Mouse (Mus musculus) heart, postnatal 14 days (tissue): ENCODE results near the gene Maz. TPM values are rescaled to one million over a fixed set of nuclear protein-coding genes. Genes with fewer than 3 reads are reported as not detected.

Experiments used
- DNase-seq, 2 experiments: peaks; one replicate each; pipeline ENCODE4 v3.0.0; 2021 to 2022
- intact Hi-C: fragments of 180-260 bp; cut with DNase I; formaldehyde crosslinking; loops from one replicate; pipeline ENCODE4 v1.15.1; 2025
- long read RNA-seq, 2 experiments: library from polyadenylated mRNA; stranded (forward); transcript quantifications; one replicate each; pipeline ENCODE4 v2.0.0; 2021
- total RNA-seq, 2 experiments: library from RNA; stranded (reverse); gene quantifications; 2 replicates each; pipeline ENCODE4 v1.2.3; 2021

Gene Maz
- total RNA-seq, result 10 to 100 TPM; 81.8 to 91.3 TPM
- long read RNA-seq, experiment 1, transcript Maz-203 (6 exons, 2,650 nt), result minor isoform, 11 of 125 reads
- long read RNA-seq, experiment 1, transcript Maz-201 (5 exons, 2,347 nt), result major isoform, 57 of 125 reads
- long read RNA-seq, experiment 1, partial matches to known transcripts, result 18 of 125 reads
- long read RNA-seq, experiment 1, other reads (novel, unspliced or antisense), result 36 of 125 reads
- long read RNA-seq, experiment 2, transcript Maz-203 (6 exons, 2,650 nt), result minor isoform, 6 of 74 reads
- long read RNA-seq, experiment 2, transcript Maz-201 (5 exons, 2,347 nt), result major isoform, 37 of 74 reads
- long read RNA-seq, experiment 2, partial matches to known transcripts, result 9 of 74 reads
- long read RNA-seq, experiment 2, other reads (novel, unspliced or antisense), result 20 of 74 reads

GRCm38 (mm10) chr7:127026984-127027726, at the start of gene Maz:
Maz (minus strand) TSS chr7:127027037.
- DNase-seq, result peak; percentile 99
- intact Hi-C loops, result no loop called here

DNA sequence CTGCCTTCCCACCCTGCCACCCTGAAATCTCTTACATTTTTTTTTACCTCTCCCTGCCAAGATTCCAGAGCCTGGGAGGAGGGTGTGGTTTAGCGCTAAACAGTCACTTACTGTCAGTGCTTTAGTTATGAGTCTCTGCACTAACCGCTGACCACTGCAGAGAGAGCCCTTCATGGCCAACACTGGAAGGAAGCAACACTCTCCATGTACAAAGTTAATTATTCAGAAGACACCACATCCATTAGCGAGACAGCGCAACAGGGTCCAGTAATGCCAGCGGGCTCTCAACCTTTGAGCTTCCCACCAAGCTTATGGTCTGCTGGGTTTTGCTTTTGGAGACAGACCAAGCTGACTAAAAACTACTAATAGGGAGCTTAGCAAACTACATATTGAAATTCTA, 49.4 kb upstream of the Maz start:
- no peak for DNase-seq
- intact Hi-C loops, result no loop called here

DNA sequence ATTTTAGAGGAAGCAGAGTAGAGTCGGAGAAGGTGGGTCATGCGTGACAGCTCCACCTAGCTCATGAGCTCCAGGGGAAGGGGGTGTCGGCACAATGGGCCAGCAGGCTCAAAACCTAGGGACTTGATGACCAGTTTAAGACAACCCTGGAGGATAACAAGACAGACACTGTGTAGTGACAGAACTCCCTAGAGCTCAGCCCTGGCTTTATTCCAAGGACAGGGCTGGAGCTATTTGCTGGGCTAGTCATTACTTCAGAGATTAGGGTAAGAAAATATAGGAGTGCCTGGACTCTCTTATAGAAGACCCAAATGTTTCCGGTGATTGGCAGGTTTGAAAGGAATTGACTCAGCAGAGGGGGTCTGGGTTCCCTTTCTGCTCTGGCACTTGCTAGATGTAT, 46.4 kb upstream of the Maz start:
- peak; percentile 7 to 35 for DNase-seq
- intact Hi-C loops, result no loop called here

DNA sequence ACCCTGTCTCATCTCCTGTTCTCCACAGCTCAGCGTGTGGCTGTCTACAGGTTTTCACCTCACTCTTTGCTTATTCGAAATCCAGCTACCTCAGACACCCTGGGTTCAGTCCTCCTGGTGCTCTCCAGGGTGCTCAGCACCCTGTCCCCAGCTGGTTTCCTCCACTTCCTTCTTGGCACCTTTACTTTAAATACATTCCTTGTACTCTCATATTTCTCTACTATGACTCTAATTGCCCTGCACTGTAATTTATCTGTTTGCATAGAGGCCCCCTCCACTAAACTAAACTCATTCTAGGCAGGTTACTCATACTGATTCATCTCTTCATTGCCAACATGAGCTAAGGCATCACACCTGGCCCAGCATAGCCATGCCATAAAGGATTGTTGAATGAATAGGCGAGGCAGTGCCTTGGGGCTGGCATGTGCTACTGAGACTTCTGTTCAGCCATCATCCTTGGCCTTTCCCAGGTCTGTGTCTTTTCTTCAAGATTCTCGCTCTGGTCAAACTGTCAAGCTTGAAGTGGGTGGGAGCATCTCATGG, 44.1 kb upstream of the Maz start:
- DNase-seq, result no peak
- intact Hi-C loops, result no loop called here

GRCm38 (mm10) chr7:127066317-127066716, 39.5 kb upstream of the Maz start:
- intact Hi-C loops, result no loop called here
- no peak for DNase-seq

DNA sequence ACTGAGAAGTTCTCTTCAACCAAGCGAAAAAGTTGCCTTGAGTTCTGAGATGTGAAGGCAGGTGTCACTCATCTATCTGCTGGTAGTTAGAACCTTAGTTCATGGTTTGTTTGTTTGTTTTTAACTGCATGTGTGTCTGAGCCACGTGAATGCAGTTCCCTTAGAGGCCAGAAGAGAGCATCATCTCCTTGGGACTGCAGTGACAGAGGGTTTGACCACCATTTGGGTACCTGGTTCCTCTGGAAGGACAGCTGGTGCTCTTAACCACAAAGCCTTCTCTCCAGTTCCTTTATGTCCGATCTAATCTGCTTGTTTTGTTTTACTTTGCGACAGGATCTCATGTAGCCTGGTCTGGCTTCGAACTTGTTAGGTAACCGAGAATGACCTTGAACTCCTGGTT, 38.7 kb upstream of the Maz start:
- intact Hi-C loops, result no loop called here
- no peak for DNase-seq

DNA sequence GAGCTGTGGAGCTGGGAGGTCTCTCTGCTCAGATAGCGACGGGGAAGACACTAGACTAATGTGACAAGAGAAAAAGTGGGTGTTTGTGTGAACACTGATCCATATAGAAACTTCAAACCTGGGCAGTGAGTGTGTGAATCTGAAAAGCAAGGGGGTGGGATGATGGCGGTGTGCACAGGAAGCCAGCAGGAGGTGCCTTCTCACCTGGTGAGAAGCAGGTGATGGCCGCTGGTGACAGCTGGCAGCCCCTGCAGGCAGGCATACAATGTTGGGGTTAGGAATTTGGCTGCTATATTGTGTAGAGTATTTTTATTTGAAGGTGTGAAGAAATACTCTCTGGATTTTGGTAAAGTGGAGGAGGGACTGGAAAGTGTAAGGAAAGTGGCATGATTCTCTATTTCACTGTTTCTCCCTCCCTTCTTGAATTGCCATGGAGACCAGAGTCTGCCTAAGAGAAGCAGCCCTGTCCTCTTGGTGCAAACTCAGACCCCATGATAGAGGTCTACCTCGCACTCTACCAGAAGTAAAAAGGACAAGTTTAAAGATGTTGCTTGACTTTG, 28.3 kb upstream of the Maz start:
- intact Hi-C loops, result no loop called here

GRCm38 (mm10) chr7:127041851-127042672, 15.2 kb upstream of the Maz start, which contains the start of gene Kif22:
Kif22 (minus strand) TSS chr7:127042471.
- DNase-seq, result peak; percentile 90 to 93
- intact Hi-C loops, result loop anchor here (5.0 kb wide), 1 partner anchor 60 kb away; no protein-coding TSS in a partner anchor

More for the DNA sequence above, 28.3 kb upstream of the Maz start:
- no peak for DNase-seq

GRCm38 (mm10) chr7:127031244-127031643, 4.4 kb upstream of the Maz start:
- no peak for DNase-seq
- intact Hi-C loops, result no loop called here

- intact Hi-C loops, result no loop called here
- no peak for DNase-seq
These were observed 3.3 kb upstream of the Maz start for GRCm38 (mm10) chr7:127030172-127030571.

DNA sequence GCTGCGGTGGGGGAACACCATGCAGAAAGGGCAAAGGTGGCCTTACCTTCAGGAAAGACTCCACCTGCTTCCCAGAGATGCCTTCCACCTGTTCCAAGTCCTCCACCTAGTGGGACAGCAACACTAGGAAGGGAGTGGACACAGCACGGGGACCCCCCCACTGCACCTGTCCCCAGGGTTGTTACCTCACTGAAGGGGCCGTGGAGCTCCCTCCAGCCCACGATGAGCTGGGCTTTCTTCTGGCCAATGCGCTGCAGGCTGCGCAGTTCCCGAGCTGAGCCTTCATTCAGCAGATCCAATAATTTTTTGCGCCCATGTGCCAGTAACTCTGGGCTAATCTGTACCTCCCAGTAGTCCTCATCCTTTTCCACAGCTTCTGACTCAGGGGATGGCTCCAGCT, 1.0 kb upstream of the Maz start:
- intact Hi-C loops, result no loop called here
- no peak for DNase-seq

DNA sequence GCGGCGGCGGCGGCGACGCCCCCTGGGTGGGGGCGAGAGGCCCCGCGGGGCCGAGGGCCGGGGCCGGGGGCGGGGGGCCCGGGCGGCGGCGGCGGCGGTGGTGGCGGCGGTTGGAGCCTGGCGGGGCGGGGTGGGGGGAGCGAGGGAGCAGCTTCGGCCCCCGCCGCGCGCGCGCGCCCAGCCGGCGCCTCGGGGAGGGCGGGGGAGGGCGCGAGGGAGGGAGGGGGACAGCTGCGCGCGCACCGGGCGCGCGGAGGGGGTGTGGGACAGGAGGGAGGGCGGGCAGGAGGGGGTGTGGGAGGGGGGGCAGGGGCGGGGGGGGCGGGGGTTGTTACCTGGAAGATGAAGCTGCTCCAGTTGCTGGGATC, 237 bp downstream of the Maz start:
- intact Hi-C loops, result no loop called here
- peak in 1 of 2 experiments; percentile 91 for DNase-seq

GRCm38 (mm10) chr7:127026161-127026600, 656 bp downstream of the Maz start:
- intact Hi-C loops, result no loop called here
- DNase-seq, result peak in 1 of 2 experiments; percentile 68

GRCm38 (mm10) chr7:127025556-127026160, 1.2 kb downstream of the Maz start:
- intact Hi-C loops, result no loop called here
- DNase-seq, result peak; percentile 61 to 66

- peak; percentile 80 for DNase-seq
- intact Hi-C loops, result no loop called here
These were observed 1.9 kb downstream of the Maz start for GRCm38 (mm10) chr7:127024755-127025555.

DNA sequence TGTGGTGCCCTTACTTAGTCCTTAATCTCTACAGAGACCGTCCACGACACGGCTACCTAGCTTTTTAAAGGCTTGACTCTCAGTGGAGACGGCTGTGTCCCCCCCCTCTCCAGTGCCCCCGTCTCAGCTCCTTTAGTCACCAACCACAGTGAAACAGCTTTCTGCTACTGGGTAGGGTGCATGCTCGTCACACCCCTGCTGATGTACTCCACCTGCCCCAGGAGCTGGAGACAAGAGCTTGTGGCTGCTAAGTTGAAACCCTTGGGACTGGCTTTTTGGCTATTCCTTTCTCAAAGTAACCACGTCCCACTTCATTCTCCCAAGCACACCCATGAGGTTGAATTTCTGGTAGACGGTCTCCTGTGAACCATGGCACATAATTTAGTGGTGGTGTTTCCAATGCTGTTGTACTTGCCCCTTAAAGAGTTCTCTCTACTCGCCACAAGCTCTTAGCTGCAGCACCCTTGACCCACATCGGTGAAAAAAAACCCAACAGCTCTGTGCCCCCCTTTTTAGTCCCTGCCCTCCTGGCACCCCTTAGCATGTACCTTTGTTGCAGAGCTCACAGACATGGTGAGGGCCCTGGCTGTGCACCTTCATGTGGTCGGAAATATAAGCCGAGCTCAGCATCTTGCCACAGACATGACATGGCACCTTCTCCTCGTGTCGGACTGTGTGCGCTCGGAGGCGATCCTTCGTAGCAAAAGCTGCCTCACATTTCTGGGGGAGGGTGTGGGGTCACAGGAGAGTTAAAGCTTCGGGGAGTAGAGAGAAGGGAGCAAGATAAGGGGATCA, 2.7 kb downstream of the Maz start:
- intact Hi-C loops, result no loop called here
- no peak for DNase-seq

DNA sequence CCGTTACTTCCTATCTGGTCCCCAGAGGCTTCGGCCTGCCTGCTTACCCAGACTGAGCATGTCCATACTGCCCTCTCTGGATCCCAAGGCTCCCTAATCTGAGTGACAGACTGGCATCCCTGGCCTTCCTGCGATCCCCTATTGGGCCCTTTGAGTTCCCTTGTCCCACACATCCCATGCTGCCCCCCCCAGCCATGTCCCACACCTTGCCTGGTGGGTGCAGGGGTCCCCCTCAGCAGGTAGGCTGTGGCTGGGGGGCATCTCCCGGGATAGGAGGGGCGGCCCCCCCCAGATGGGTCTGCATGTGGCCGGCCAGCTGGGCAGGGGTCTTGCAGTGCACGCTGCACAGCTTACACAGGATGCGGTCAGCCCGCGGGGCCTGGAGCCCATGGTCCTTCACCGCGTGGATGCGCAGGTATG, 3.6 kb downstream of the Maz start:
- intact Hi-C loops, result no loop called here
- no peak for DNase-seq
